ENCODE assay signal across 23 mouse cellular contexts in genomic region chr3:59030986-59031385, GRCm38 (mm10).
"Had no signal": no experiment of that assay in that cellular context is flagged by ENCODE, and none has a peak within 500 bp of the region (broad histone marks: within the 10 kb centered on the region; RNA-seq: fewer than 3 reads in every experiment).

No protein-coding gene starts in this region.

- DNase-seq: gastrocnemius, adult 2 months; gastrocnemius, postnatal 10 days; gastrocnemius, postnatal 25 days; heart, adult 2 months; heart, postnatal 10 days; heart, postnatal 4 days; kidney, adult 18-20 months; kidney, adult 8-10 months; kidney, postnatal 10 days; kidney, postnatal 25 days; kidney, postnatal 4 days; liver, embryonic 13.5 days had no signal

- H3K4me1 ChIP-seq: hindbrain, embryonic 13.5 days; hindbrain, embryonic 15.5 days; intestine, embryonic 15.5 days; limb, embryonic 12.5 days; liver, embryonic 15.5 days had no signal

- H3K27ac ChIP-seq: gastrocnemius, adult 2 months; heart, adult 2 months; hindbrain, embryonic 13.5 days; hindbrain, embryonic 15.5 days; intestine, embryonic 15.5 days; layer of hippocampus, adult 2 months; left cerebral cortex, adult 2 months; limb, embryonic 10.5 days; limb, embryonic 12.5 days; liver, embryonic 13.5 days; liver, embryonic 15.5 days had no signal

- ATAC-seq: inflammation-experienced regulatory T-cells, adult 6 months; intestine, embryonic 15.5 days; intestine, postnatal 0 days had no signal

- H3K4me3 ChIP-seq: gastrocnemius, adult 2 months; heart, adult 2 months; heart, embryonic 12.5 days; hindbrain, embryonic 13.5 days; hindbrain, embryonic 15.5 days; intestine, embryonic 15.5 days; layer of hippocampus, adult 2 months; left cerebral cortex, adult 2 months; limb, embryonic 10.5 days; limb, embryonic 12.5 days; liver, embryonic 13.5 days; liver, embryonic 15.5 days had no signal

- H3K36me3 ChIP-seq: heart, embryonic 12.5 days; hindbrain, embryonic 13.5 days; hindbrain, embryonic 15.5 days; intestine, embryonic 15.5 days; limb, embryonic 10.5 days; limb, embryonic 12.5 days; liver, embryonic 13.5 days; liver, embryonic 15.5 days had no signal

- H3K9ac ChIP-seq: heart, embryonic 12.5 days; hindbrain, embryonic 13.5 days; hindbrain, embryonic 15.5 days; intestine, embryonic 15.5 days; limb, embryonic 12.5 days; liver, embryonic 13.5 days; liver, embryonic 15.5 days had no signal

- H3K4me2 ChIP-seq: heart, embryonic 12.5 days; hindbrain, embryonic 13.5 days; hindbrain, embryonic 15.5 days; intestine, embryonic 15.5 days; limb, embryonic 12.5 days; liver, embryonic 13.5 days; liver, embryonic 15.5 days had no signal

- H3K9me3 ChIP-seq: heart, embryonic 12.5 days; hindbrain, embryonic 13.5 days; hindbrain, embryonic 15.5 days; intestine, embryonic 15.5 days; limb, embryonic 10.5 days; limb, embryonic 12.5 days; liver, embryonic 13.5 days; liver, embryonic 15.5 days had no signal

- H3K27me3 ChIP-seq: heart, embryonic 12.5 days; hindbrain, embryonic 13.5 days; hindbrain, embryonic 15.5 days; intestine, embryonic 15.5 days; limb, embryonic 12.5 days; liver, embryonic 13.5 days; liver, embryonic 15.5 days had no signal
